Mouse (Mus musculus) lung, postnatal 14 days (tissue): ENCODE measurements at regions not wholly inside any gene's neighbourhood (a gene's known extent, or its start where the extent isn't known, plus 50 kb on each side); places are given as distances from the start of the nearest gene placed in this dataset.

ENCODE experiments used
- DNase-seq: peaks from one replicate; pipeline ENCODE4 v3.0.0; 2021

DNA sequence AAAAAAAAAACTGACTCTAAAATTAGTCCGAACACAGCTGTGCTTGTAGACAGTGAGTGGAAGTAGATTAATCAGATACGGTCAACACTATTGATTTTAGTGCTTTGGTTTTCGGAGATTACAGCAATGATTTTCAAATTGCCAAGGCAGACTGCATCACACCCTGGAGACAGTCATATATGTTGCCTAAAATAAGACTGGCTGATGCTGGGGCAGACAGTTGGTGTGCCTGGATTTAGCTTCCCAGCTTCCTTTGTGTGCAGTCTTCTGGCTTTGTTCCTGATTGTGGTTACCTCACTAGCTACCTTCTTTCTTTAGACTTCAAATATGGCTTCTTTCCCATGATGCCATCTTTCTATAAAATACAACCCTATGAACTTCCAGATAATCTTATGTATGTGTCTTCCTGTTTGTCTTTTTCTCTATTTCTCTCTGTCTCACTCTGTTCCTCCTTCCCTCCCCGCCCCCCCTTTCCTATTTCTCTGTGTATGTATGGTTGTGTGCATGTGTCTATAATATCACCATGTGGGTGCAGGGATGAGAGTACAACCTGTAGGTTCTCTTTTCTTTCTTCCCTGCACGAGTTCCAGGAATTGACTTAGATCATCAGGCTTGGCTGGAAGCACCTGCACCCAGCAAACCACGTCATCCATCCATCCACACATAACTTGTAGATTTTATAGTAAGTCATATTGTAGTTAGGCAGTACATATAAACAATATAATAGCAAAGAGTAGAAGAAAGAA lies 199.7 kb upstream of the Gm9008 start:
- no peak for DNase-seq

DNA sequence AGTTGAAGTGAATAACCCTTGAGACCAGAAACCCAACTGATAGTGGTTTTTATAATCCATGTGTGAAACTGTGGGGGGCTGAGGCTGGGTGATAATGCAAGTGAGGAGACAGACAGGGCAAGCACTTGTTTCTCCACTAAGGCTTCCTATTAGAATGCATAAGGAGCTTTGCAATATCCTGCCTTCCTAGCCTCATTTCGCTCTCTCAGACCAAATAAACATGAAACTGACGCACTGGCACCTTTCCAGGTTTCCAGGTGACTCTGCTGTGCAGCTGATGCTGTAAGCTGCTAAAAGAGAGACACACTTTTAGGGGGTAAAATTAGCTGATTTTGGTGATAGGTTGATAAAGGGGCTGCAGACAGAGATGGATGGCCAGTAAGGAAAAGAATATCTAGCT lies 191.2 kb upstream of the Gm9008 start:
- DNase-seq: no peak

DNA sequence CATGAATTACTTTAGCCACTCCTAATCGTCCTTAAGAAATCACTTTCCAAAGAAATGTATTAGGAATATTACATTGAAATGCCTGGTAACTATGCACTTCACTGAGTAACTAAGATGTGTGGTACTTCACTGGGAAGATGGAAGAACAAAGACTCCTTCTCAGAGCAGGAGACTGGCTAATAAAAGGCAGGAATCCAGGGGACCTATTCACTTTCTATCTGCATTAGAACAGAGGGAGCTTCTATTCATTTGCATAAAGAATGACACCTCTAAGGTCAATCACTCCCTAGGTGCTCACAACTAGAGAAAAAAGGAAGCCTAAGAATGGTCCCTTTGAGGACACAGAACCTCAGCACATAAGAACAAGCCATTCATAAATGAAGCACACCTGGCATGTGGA lies 142.0 kb upstream of the Gm9008 start:
- DNase-seq: no peak

DNA sequence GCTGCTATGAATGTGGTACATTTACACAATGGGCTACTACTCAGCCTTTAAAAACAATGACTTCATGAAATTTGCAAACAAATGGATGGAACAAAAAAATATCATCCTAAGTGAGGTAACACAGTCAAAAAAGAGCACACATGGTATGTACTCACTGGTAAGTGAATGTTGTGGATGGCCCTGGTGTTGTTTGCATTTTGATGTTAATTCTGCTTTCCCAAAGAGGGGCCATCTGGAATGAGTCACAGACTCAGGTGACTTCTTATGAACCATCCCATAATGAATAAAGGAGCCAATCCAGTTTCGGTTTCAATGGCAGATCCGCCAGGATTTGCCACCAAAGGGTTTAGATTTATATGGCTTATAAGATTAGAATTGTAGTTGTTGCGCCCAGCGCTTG lies 130.8 kb upstream of the Gm9008 start:
- DNase-seq: no peak

DNA sequence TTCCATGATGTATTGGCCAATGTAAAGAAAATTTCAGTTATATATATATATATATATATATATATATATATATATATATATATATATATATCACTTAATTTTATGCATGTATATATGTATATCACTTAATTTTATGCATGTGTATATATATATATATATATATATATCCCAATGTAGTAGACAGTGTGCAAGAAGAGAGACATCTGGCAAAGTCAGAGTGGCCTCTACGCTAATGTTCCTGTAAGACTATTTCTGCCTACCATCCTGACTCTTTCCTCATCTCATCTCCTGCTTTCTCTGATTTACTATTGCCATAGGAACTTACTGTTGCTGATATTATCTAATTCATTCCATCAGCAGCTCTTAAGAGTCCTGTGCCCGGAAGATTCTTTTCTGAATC lies 123.9 kb upstream of the Gm9008 start:
- no peak for DNase-seq

DNA sequence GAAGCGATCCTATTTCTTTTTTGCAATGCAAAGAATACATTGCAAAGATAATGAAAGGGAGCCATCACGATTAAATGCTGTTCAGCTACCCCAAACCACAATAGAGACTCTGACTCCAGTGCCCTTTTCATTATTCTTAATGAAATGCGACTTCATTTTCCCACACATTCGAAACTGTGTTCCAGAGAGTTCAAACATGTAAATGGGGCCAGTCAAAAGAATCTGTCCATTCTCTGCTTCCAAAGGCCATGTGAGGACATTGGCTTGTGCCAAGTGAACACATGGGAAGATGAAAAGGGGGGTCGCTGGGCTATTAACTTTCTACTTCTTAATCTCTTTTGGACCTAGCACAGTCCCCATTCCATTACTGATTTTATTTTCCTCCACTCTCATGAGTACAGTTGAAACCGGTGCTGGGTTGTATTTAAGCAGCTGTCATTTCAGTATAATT lies 123.2 kb upstream of the Gm9008 start:
- DNase-seq: peak; percentile 1
